Mouse (Mus musculus) forebrain, embryonic 11.5 days (tissue): Measurements from ENCODE around the gene Ankrd52. TPM values are rescaled to one million over a fixed set of nuclear protein-coding genes. Genes with fewer than 3 reads are reported as not detected.

Experiments
- ATAC-seq: fragments of 200-750 bp; cut with Nextera tagmentation; replicated peaks from 2 replicates; pipeline ENCODE4 v1.8.0; 2017; ENCODE audit warnings: moderate TSS enrichment; ENCODE audit not compliant: low FRiP score
- DNase-seq: peaks from one replicate; pipeline ENCODE4 v3.0.0-alpha.2; 2017; ENCODE audit warnings: low spot score
- H3K27ac ChIP-seq: fragments of 300-500 bp; sonication (generic); 2 replicates; pipeline ENCODE4 v1.5.1; 2014; ENCODE audit warnings: low read depth, low read length
- H3K27me3 ChIP-seq: fragments of 300-500 bp; sonication (generic); 2 replicates; pipeline ENCODE4 v1.6.1; 2014; ENCODE audit warnings: mild to moderate bottlenecking, low read length, mixed read lengths; ENCODE audit not compliant: control insufficient read depth, insufficient read depth
- H3K36me3 ChIP-seq: fragments of 300-500 bp; sonication (generic); 2 replicates; pipeline ENCODE4 v1.6.1; 2014; ENCODE audit warnings: mild to moderate bottlenecking, low read length, moderate library complexity, mixed read lengths; ENCODE audit not compliant: control insufficient read depth, insufficient read depth
- H3K4me1 ChIP-seq: fragments of 300-500 bp; sonication (generic); replicated peaks from 2 replicates; pipeline ENCODE4 v1.6.1; 2014; ENCODE audit warnings: low read length, mixed read lengths; ENCODE audit not compliant: control insufficient read depth, insufficient read depth
- H3K4me2 ChIP-seq: fragments of 300-500 bp; sonication (generic); 2 replicates; pipeline ENCODE4 v1.6.1; 2014; ENCODE audit warnings: low read depth, mild to moderate bottlenecking, low read length, moderate library complexity, mixed read lengths; ENCODE audit not compliant: severe bottlenecking
- H3K4me3 ChIP-seq: fragments of 300-500 bp; sonication (generic); 2 replicates; pipeline ENCODE4 v1.5.1; 2014; ENCODE audit warnings: low read depth, low read length
- H3K9ac ChIP-seq: fragments of 300-500 bp; sonication (generic); 2 replicates; pipeline ENCODE4 v1.6.1; 2014; ENCODE audit warnings: low read length
- H3K9me3 ChIP-seq: fragments of 300-500 bp; sonication (generic); 2 replicates; pipeline ENCODE4 v1.6.1; 2016; ENCODE audit warnings: low read length, mixed read lengths; ENCODE audit not compliant: control insufficient read depth
- WGBS: fragments of 180-500 bp; shearing (Covaris S2); extraction: QIAGEN DNeasy Blood & Tissue Kit; methylation state at CpG from one replicate; pipeline ENCODE4 v1.1.7; 2014; 5-methylcytosine and 5-hydroxymethylcytosine counted together
- polyA plus RNA-seq: library from polyadenylated mRNA; unstranded; fragments of >200 nt; fragmentation: Nextera tagmentation; extraction: Ambion mirVana; gene quantifications from 2 replicates; pipeline ENCODE4 v1.2.1, GENCODE M21; 2014

Gene Ankrd52
- polyA plus RNA-seq, 1 experiment from 2014 or later: 13.3 TPM

DNA sequence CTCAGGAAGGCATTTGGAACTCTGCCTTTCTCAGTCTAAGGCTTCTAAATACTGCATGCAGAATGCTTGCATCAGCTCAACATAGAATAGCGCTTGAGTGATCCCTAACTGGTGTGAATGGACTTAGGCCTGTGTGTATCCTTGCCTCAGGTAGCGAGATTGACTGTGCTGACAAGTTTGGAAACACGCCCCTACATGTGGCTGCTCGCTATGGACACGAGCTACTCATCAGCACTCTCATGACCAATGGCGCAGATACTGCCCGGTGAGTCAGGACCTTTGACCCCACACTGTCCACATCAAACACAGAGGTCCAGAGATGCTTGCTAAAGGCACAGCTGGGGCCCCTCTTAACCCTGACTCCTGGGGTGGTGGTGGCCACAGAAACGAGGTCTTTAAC is 5.6 kb downstream of the Ankrd52 start:
- 93% methylated on average over 8 of the region's 8 CpGs for WGBS
- ATAC-seq: no peak
- Histone ChIP-seq H3K4me1 (peaks cover 10% of the 10 kb centered on the region; the same call in 1 of the 2 replicates), H3K9me3 (no peaks in the 10 kb centered on the region), H3K27ac (no peak overlapping the region), H3K36me3 (peaks cover 29% of the 10 kb centered on the region), H3K27me3 (no peaks in the 10 kb centered on the region), H3K9ac (no peak overlapping the region), H3K4me2 (no peak overlapping the region), H3K4me3 (no peak overlapping the region)
- no peak for DNase-seq

DNA sequence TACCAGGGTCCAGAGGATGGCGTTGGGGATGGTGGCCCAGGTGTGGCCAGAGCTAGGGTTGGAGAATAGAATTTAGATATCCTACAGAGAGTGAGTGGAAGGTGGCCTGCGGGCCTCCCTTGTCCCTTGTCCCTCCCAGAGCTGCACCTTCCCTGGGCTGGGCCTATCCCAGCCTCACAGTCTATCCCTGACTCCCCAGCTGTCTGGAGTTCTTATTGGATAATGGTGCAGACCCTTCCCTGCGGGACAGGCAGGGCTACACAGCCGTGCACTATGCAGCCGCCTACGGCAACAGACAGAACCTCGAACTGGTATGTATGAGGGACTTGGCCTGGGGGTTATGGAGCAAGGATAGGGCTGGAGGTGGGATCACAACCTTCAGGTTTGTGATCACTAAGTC is 9.0 kb downstream of the Ankrd52 start:
- no peak for ATAC-seq
- H3K4me2 ChIP-seq: no peak overlapping the region
- 90% methylated on average over 7 of the region's 7 CpGs for WGBS
- no peak overlapping the region for H3K27ac ChIP-seq
- H3K36me3 ChIP-seq: peaks cover 44% of the 10 kb centered on the region
- H3K4me3 ChIP-seq: no peak overlapping the region
- no peaks in the 10 kb centered on the region for H3K9me3 ChIP-seq
- no peak for DNase-seq
- H3K27me3 ChIP-seq: no peaks in the 10 kb centered on the region
- H3K4me1 ChIP-seq: no peaks in the 10 kb centered on the region
- H3K9ac ChIP-seq: no peak overlapping the region

DNA sequence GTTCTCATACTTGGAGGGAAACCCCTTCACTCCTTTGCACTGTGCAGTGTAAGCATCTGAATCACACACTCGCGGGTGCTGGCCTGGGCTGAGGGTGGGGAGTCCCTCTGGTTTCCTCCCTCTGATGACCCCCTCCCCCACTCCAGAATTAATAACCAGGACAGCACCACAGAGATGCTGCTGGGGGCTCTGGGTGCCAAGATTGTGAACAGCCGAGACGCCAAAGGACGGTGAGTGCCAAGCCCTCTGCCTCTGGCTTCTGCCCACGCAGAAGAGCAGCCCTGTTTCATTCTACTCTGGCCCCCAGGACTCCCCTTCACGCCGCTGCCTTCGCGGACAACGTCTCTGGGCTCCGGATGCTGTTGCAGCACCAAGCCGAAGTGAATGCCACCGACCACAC is 12.0 kb downstream of the Ankrd52 start:
- ATAC-seq (no peak), DNase-seq (no peak)
- no peak overlapping the region for H3K27ac ChIP-seq
- H3K4me3 ChIP-seq: no peak overlapping the region
- H3K9ac ChIP-seq: no peak overlapping the region
- H3K4me2 ChIP-seq: no peak overlapping the region
- WGBS: 91% methylated on average over 14 of the region's 14 CpGs
- H3K4me1 ChIP-seq: no peaks in the 10 kb centered on the region
- peaks cover 28% of the 10 kb centered on the region for H3K36me3 ChIP-seq
- no peaks in the 10 kb centered on the region for H3K9me3 ChIP-seq
- H3K27me3 ChIP-seq: no peaks in the 10 kb centered on the region

DNA sequence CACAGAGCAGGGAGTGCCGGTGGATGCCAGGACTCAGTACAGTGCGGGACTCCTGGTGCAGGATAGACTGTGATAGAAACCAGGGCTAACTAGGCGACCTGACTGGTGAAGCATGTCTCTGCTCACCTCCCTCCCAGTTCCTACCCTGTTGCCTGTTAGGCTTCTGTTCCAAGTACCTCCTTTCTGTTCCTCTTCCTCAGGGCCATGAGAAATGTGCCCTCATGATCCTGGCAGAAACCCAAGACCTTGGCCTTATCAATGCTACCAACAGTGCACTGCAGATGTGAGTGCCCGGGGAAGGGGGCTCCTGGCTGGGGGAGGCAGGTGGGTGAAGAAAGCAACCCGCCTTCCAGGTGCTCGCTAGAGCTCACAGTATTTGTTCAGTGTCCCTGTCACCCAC is 12.7 kb downstream of the Ankrd52 start:
- no peak overlapping the region for H3K4me3 ChIP-seq
- no peak for ATAC-seq
- WGBS: 96% methylated on average over 6 of the region's 6 CpGs
- H3K36me3 ChIP-seq: peaks cover 27% of the 10 kb centered on the region
- no peaks in the 10 kb centered on the region for H3K9me3 ChIP-seq
- no peak overlapping the region for H3K4me2 ChIP-seq
- no peaks in the 10 kb centered on the region for H3K4me1 ChIP-seq
- no peaks in the 10 kb centered on the region for H3K27me3 ChIP-seq
- DNase-seq: no peak
- H3K9ac ChIP-seq: no peak overlapping the region
- H3K27ac ChIP-seq: no peak overlapping the region

DNA sequence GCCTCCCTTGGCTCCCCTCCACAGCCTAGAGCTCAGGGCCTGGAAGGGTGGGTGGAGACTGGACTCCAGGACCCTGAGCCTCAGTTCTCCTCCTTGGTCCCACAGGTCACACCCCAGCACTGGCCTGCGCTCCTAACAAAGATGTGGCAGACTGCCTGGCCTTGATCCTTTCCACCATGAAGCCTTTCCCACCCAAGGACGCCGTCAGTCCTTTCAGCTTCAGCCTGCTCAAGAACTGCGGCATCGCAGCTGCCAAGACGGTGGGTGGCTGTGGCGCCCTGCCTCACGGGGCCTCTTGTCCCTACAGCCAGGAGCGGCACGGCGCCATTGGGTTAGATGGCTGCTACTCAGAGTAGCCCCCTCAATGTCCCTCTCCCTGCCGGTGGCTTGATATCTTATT is 13.5 kb downstream of the Ankrd52 start:
- H3K27ac ChIP-seq: no peak overlapping the region
- H3K4me2 ChIP-seq: no peak overlapping the region
- H3K9ac ChIP-seq: no peak overlapping the region
- DNase-seq: no peak
- H3K4me3 ChIP-seq: no peak overlapping the region
- 96% methylated on average over 12 of the region's 12 CpGs for WGBS
- no peaks in the 10 kb centered on the region for H3K9me3 ChIP-seq
- H3K27me3 ChIP-seq: no peaks in the 10 kb centered on the region
- no peaks in the 10 kb centered on the region for H3K4me1 ChIP-seq
- no peak for ATAC-seq
- H3K36me3 ChIP-seq: peaks cover 23% of the 10 kb centered on the region

DNA sequence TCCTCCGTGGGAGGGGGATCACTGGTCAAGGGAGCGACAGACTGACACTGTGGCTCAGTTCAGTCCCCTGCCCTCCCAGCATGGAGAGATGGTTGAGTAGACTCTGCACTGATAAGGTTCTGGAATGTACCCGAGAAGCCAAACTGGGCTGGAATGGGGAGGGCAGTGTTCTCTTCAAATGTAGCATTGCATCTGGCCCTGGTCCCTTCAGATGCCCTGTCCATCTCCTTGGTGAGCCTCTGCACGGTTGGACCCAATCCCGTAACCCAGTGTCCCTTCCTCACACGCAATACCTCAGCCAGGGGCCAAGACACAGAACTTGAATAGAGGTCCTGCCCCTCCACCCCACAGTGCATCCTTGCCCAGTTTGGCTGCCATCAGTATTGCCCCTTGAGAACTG is 14.9 kb downstream of the Ankrd52 start:
- Histone ChIP-seq H3K4me2 (no peak overlapping the region), H3K4me1 (no peaks in the 10 kb centered on the region), H3K36me3 (peaks cover 20% of the 10 kb centered on the region), H3K27me3 (no peaks in the 10 kb centered on the region), H3K27ac (no peak overlapping the region), H3K9me3 (no peaks in the 10 kb centered on the region), H3K9ac (no peak overlapping the region), H3K4me3 (no peak overlapping the region)
- DNase-seq: no peak
- 88% methylated on average over 6 of the region's 6 CpGs for WGBS
- ATAC-seq: no peak

DNA sequence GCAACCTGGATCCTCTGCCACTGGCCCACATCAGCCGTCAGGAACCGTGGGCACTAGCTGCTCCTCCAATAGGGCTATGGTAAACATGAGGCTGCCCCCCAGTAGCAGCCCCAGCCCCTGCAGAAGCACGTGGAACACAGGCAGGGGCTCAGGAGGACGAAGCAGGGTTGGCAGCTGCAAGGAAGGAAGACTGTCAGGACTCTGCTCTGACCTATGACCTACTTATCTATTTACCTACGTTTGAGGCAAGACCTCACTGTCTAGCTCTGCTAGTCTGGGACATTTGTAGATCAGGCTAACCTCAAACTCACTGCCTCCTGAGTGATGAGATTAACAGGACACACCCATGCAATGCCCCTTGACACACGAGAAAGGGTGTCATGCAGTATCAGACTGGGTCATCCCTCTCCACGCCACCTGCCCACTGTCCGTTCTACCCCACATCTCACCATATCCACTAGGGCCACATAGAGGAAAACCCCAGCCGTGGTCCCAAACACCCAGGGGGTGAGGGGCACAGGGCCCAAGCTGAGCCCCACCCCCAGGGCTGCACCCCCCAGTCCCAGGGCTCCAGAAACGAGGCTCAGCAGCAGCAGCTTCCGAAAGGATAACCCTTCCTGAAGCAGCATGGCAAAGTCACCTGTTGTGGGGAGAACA is 19.2 kb downstream of the Ankrd52 start:
- Histone ChIP-seq H3K36me3 (peaks cover 2% of the 10 kb centered on the region), H3K9me3 (no peaks in the 10 kb centered on the region), H3K27me3 (no peaks in the 10 kb centered on the region), H3K9ac (no peak overlapping the region), H3K4me3 (no peak overlapping the region), H3K4me2 (no peak overlapping the region), H3K4me1 (no peaks in the 10 kb centered on the region), H3K27ac (no peak overlapping the region)
- no peak for ATAC-seq
- 76% methylated on average over 11 of the region's 11 CpGs for WGBS
- DNase-seq: no peak

DNA sequence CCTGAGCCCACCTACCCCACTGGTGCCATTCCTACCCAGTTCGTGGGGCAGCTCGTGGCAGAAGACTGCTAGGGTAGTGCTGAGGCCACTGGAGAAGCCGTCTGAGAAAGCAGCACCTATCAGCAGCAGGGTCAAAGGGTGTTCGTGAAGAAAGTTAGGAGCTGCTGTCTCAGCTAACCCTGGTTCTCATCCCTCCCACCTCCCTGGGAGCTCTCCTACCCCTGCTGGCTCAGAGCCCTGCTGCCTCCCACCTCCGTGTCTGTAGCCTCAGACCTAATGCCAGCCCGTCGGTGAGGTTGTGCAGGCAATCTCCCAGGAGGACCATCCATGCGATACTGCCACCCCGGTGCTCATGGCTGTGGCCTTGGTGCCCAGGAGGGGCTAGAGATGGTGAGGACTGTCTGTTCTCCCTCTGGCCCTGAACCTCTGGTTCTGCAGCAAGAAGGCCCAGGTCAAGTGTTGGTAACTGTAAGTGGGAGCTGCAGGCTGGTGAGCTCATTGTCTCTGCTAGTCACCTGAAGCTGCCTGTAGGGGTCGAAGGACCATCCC is 19.9 kb downstream of the Ankrd52 start:
- Histone ChIP-seq H3K36me3 (peaks cover 2% of the 10 kb centered on the region), H3K4me3 (no peak overlapping the region), H3K9me3 (no peaks in the 10 kb centered on the region), H3K27ac (no peak overlapping the region), H3K9ac (no peak overlapping the region), H3K27me3 (no peaks in the 10 kb centered on the region), H3K4me1 (no peaks in the 10 kb centered on the region), H3K4me2 (no peak overlapping the region)
- DNase-seq (no peak), ATAC-seq (no peak)
- WGBS: 78% methylated on average over 10 of the region's 10 CpGs

DNA sequence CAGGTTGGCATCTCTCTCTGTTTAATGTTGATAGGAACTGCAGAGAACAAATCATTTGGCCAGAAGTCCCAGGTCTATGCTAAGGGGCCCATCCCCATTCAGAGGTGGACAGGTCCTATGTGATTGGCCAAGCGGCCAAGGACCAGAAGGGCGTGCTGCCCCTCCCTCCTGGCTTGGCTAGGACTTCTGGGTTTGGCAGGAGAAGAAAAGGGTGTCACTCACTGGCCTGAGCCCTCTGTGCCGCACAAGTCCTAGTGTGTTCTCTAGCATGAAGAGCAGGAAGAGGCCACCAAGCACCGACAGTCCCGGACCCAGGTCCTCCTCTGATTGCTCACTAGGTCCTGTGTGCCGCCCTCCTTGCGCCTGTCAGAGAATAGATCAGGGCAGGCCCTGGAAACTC is 20.6 kb downstream of the Ankrd52 start:
- H3K4me2 ChIP-seq: no peak overlapping the region
- H3K27ac ChIP-seq: no peak overlapping the region
- DNase-seq: no peak
- H3K36me3 ChIP-seq: no peaks in the 10 kb centered on the region
- no peak overlapping the region for H3K9ac ChIP-seq
- H3K9me3 ChIP-seq: no peaks in the 10 kb centered on the region
- H3K4me1 ChIP-seq: no peaks in the 10 kb centered on the region
- H3K27me3 ChIP-seq: no peaks in the 10 kb centered on the region
- WGBS: 61% methylated on average over 7 of the region's 7 CpGs
- ATAC-seq: no peak
- H3K4me3 ChIP-seq: no peak overlapping the region
